Mouse (Mus musculus) olfactory bulb, adult 2 months (tissue): Measurements from ENCODE around the gene Lhfp.

Experiments used
- CTCF ChIP-seq: fragments of 200-500 bp; IDR thresholded peaks from 2 replicates; pipeline ENCODE4 v1.5.1; 2012; ENCODE audit warnings: low read depth, mild to moderate bottlenecking, low read length, moderate library complexity; ENCODE audit not compliant: insufficient read depth
- POLR2A ChIP-seq: fragments of 200-500 bp; IDR thresholded peaks from 2 replicates; pipeline ENCODE4 v1.6.1; 2012; ENCODE audit warnings: mild to moderate bottlenecking, low read depth, low read length, moderate library complexity; ENCODE audit not compliant: insufficient read depth

DNA sequence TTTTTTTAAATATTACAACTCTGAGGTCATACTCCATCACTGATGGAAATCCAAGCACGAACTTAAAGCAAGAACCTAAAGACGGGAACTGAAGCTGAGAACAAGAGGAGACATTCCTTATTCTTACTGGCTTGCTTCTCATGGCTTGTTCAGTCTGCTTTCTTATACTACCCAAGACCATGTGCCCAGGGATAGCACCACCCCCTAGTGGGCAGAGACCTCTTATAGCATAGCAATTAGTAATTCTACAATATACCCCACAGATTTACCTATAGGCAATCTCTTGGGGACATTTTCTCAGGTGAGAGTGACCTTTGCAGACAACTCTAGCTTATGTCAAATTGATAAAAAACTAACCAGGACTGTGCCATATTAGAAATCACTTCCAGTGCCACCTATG lies 97.5 kb downstream of the Lhfp start:
- TF ChIP-seq CTCF (no peak), POLR2A (no peak)
